Mouse (Mus musculus): ENCODE measurements around the gene Pald1. TPM values are rescaled to one million over a fixed set of nuclear protein-coding genes. Genes with fewer than 3 reads are reported as not detected.

Gene Pald1
- total RNA-seq, 1 experiment from 2014 or later, result 1.8 TPM

GRCm38 (mm10) chr10:61374771-61375481, 8.4 kb downstream of the Pald1 start:
- ATAC-seq (replicated peaks; ENCODE audit: insufficient number of reproducible peaks, low FRiP score, low TSS enrichment, poor library complexity, severe bottlenecking), result no peak

GRCm38 (mm10) chr10:61374076-61374475, 9.3 kb downstream of the Pald1 start:
- ATAC-seq (replicated peaks; ENCODE audit: insufficient number of reproducible peaks, low FRiP score, low TSS enrichment, poor library complexity, severe bottlenecking), result no peak

- ATAC-seq (replicated peaks; ENCODE audit: insufficient number of reproducible peaks, low FRiP score, low TSS enrichment, poor library complexity, severe bottlenecking), result no peak
Measured at GRCm38 (mm10) chr10:61372585-61372923, 10.8 kb downstream of the Pald1 start.

GRCm38 (mm10) chr10:61371884-61372584, 11.3 kb downstream of the Pald1 start:
- ATAC-seq (replicated peaks; ENCODE audit: insufficient number of reproducible peaks, low FRiP score, low TSS enrichment, poor library complexity, severe bottlenecking), result no peak

- ATAC-seq (replicated peaks; ENCODE audit: insufficient number of reproducible peaks, low FRiP score, low TSS enrichment, poor library complexity, severe bottlenecking), result no peak
Measured at GRCm38 (mm10) chr10:61370273-61370979, 12.9 kb downstream of the Pald1 start.

GRCm38 (mm10) chr10:61369755-61370154, 13.6 kb downstream of the Pald1 start:
- no peak for ATAC-seq (replicated peaks; ENCODE audit: insufficient number of reproducible peaks, low FRiP score, low TSS enrichment, poor library complexity, severe bottlenecking)

GRCm38 (mm10) chr10:61365902-61366301, 17.4 kb downstream of the Pald1 start:
- no peak for ATAC-seq (replicated peaks; ENCODE audit: insufficient number of reproducible peaks, low FRiP score, low TSS enrichment, poor library complexity, severe bottlenecking)

GRCm38 (mm10) chr10:61364431-61364830, 18.9 kb downstream of the Pald1 start:
- no peak for ATAC-seq (replicated peaks; ENCODE audit: insufficient number of reproducible peaks, low FRiP score, low TSS enrichment, poor library complexity, severe bottlenecking)

- ATAC-seq (replicated peaks; ENCODE audit: insufficient number of reproducible peaks, low FRiP score, low TSS enrichment, poor library complexity, severe bottlenecking), result no peak
Measured at GRCm38 (mm10) chr10:61362992-61363391, 20.3 kb downstream of the Pald1 start.

GRCm38 (mm10) chr10:61362483-61362882, 20.8 kb downstream of the Pald1 start:
- ATAC-seq (replicated peaks; ENCODE audit: insufficient number of reproducible peaks, low FRiP score, low TSS enrichment, poor library complexity, severe bottlenecking), result no peak

GRCm38 (mm10) chr10:61360667-61361066, 22.7 kb downstream of the Pald1 start:
- no peak for ATAC-seq (replicated peaks; ENCODE audit: insufficient number of reproducible peaks, low FRiP score, low TSS enrichment, poor library complexity, severe bottlenecking)

- ATAC-seq (replicated peaks; ENCODE audit: insufficient number of reproducible peaks, low FRiP score, low TSS enrichment, poor library complexity, severe bottlenecking), result no peak
Measured at GRCm38 (mm10) chr10:61359411-61359810, 23.9 kb downstream of the Pald1 start.

- no peak for ATAC-seq (replicated peaks; ENCODE audit: insufficient number of reproducible peaks, low FRiP score, low TSS enrichment, poor library complexity, severe bottlenecking)
Measured at GRCm38 (mm10) chr10:61357658-61358057, 25.7 kb downstream of the Pald1 start.

- no peak for ATAC-seq (replicated peaks; ENCODE audit: insufficient number of reproducible peaks, low FRiP score, low TSS enrichment, poor library complexity, severe bottlenecking)
Measured at GRCm38 (mm10) chr10:61356568-61356967, 26.8 kb downstream of the Pald1 start.

- ATAC-seq (replicated peaks; ENCODE audit: insufficient number of reproducible peaks, low FRiP score, low TSS enrichment, poor library complexity, severe bottlenecking), result no peak
Measured at GRCm38 (mm10) chr10:61356095-61356494, 27.2 kb downstream of the Pald1 start.

GRCm38 (mm10) chr10:61355611-61356010, 27.7 kb downstream of the Pald1 start:
- no peak for ATAC-seq (replicated peaks; ENCODE audit: insufficient number of reproducible peaks, low FRiP score, low TSS enrichment, poor library complexity, severe bottlenecking)

GRCm38 (mm10) chr10:61351216-61351615, 32.1 kb downstream of the Pald1 start:
- no peak for ATAC-seq (replicated peaks; ENCODE audit: insufficient number of reproducible peaks, low FRiP score, low TSS enrichment, poor library complexity, severe bottlenecking)

- no peak for ATAC-seq (replicated peaks; ENCODE audit: insufficient number of reproducible peaks, low FRiP score, low TSS enrichment, poor library complexity, severe bottlenecking)
Measured at GRCm38 (mm10) chr10:61346374-61346773, 37.0 kb downstream of the Pald1 start.

GRCm38 (mm10) chr10:61345179-61345578, 38.2 kb downstream of the Pald1 start:
- ATAC-seq (replicated peaks; ENCODE audit: insufficient number of reproducible peaks, low FRiP score, low TSS enrichment, poor library complexity, severe bottlenecking), result no peak

GRCm38 (mm10) chr10:61343950-61344349, 39.4 kb downstream of the Pald1 start:
- ATAC-seq (replicated peaks; ENCODE audit: insufficient number of reproducible peaks, low FRiP score, low TSS enrichment, poor library complexity, severe bottlenecking), result no peak
